Mouse (Mus musculus) heart, adult 9 months (tissue): ENCODE measurements around the gene Tspan3.

Experiments used
- DNase-seq, 2 experiments: peaks; one replicate each; pipeline ENCODE4 v3.0.0; 2022; ENCODE audit warnings: low spot score in 2 of 2

Gene Tspan3

GRCm38 (mm10) chr9:56118091-56118490 is 47.2 kb downstream of the Tspan3 start:
- no peak for DNase-seq

DNA sequence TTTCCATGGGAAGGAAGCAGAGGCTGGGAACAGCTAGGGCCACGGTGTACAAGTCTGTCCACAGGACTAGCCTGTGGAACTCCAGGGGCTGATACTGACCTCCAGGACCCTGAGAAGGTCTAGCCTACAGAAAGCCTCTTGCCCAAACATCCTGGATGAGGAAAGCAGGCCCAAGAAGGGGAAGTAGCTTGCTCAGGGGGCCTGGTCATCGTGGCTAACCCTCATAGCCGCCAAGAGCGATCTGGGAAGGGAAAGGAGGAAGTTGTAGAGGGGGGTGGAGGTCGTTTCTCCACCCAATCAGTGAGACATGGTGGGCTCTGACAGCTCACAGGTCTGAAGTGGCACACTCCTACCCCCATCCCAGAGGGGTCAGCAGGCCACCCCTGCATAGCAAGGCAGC is 57.1 kb downstream of the Tspan3 start:
- peak; percentile 31 to 50 for DNase-seq

DNA sequence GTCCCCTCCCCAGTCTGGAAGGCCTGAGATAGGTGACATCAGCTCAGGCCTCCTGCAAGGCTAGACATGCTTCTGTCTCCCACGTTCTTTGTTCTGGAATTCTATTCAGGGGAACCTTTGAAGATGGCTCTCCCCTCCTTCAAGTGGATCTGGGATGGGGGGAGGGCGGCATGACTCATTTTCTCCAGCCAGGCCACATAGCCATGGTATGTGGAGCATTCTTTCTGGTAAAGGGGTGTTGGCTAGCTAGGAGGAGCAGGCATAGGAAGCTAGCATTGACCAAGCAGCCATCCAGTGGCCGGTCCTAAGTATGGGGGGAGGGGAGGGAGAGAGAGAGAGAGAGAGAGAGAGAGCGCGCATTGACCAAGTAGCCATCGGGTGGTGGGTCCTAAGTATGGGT is 57.8 kb downstream of the Tspan3 start:
- no peak for DNase-seq

DNA sequence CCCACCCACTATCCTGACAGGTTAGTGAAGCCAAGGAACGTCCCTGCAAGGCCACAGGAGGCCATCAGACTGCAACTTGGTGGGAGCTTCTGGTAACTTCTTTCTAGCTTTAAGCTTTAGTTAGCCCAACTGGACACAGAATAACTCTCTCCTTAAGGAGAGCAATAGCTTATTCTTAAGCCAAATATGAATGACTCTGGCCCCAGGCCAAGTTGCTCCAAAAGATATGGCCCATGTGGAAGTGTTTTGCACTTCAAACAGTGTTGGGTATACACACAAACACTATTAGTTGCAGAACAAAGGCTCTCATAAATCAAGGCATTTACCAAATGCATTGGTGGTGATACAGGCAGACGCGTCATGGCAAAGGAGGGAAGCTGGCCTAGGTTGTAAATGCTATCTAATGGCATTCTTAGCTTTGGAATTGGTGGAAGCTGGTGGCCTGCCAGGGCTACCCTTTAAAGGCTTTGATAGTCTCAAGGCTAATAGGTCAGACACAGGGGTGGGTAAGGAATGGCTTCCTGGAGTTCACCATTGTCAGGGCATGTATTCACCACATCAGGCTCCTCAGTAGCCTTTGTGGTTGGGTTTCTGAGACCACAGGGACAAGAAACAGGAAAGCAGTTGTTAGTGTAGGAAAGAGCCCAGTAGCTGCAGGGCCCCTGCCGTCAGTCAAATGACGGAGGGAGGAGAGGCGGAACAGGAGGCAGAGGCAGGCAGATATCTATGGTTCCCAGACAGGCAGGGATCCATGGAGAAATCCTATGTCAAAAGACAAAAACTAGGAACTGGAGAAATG is 58.8 kb downstream of the Tspan3 start:
- DNase-seq = no peak

DNA sequence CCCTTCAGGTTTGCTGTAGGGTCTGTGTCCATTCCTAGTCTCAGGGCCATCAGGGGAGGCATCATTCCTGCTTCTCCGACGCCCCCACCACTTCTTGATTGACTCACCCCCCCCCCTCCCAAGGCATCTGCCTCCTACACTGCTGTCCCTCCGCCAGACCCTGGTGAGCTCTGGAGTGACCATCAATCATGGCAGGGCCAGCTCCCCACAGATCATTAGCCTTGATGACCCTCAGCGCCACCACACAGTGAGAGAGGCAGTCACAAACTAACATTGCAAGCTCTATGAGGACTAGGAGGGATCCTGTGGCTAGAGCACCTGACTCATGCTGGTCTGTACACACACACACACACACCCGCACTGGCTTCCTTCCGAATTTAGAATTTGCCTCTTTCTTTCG is 60.4 kb downstream of the Tspan3 start:
- DNase-seq = no peak

- DNase-seq = no peak
These were observed 64.3 kb downstream of the Tspan3 start for GRCm38 (mm10) chr9:56101022-56101421.

DNA sequence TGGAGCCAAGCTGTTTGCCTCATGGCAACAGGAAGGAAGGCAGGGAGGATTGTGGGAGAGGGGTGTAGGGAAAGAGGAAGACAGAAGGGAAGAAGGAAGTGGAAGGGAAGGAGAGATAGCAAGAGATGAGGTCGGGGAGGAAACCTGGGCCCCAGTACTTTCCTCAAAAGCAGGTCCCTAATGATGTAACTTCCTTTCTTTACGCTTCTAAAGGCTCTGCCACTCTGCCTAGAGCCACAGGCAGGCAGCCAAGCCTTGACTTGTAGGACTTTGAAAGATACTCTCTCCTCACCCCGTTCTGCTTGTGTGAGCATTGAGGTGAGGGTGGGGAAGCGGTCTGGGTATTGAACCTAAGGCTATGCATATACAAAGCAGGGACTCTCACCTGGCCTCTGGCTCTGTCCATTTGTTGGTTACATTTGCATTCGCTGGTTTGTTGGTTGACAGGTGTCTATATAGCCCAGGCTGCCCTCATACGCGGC is 65.2 kb downstream of the Tspan3 start:
- no peak for DNase-seq

DNA sequence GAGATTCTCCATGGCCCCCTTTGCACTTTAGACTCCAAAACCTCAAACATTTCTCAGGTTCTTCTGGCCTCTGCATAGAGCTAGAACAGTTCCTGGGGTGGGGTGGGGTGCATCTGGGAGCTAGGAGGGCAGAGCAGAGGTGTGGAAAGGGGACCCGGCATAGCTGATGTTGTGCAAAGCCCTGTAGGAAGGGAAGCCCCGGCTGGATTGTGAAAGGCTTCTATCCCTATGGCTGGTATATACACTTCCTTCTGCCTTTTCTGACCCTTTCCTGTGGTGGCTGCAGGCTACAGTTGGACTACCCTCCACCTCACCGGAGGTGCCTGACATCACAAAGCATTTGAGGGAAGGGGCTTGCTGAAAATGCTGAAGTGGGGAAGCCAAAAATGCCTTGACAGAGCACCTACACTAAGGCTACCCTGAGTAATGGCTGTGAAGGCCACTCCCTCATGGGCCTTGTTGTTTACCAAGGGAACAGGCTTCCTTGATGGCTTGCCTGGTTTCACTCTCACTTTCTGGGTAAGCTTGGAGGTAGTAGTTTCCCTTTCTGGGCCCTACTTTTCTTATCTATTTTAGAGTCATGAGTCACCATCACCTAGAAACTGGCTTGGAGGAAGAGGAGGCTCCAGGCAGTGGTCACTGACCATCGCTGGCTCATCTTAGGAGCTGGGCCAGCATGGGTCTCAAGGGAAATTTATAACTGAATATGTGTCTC is 67.5 kb downstream of the Tspan3 start:
- no peak for DNase-seq

GRCm38 (mm10) chr9:56092102-56092501 is 73.2 kb downstream of the Tspan3 start:
- DNase-seq = no peak

DNA sequence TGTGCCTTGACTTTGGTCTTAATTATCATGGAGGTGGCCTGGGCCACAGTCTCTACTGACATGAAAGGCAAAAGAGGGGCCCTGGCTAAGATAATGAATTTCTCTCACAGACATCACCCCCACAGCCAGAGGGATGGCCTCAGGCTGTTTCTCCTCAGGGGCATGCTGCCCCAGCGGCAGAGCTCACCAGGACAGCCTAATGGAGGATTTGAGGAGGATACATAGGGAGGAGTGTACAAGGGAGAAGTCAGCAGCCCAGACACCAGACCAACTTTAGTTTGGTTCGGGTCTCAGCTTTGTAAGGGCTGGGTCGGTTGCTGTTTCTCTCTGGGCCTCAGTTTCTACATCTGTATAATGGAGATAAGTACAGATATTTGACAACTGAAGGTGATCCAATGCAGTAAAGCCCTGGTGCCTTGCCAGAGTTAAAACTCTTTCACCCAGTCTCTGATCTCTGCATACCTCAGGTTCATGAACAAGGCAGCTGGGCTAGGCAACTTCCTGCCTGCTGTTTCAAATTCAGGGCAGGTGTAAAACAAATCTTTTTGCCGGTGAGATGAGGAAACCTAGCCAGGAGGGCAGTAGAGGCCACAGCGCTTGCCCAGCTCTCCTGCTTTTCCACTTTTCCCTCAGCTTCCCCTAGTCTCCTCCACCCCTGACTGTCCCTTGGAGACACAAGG is 74.6 kb downstream of the Tspan3 start:
- DNase-seq = no peak

GRCm38 (mm10) chr9:56089778-56090520 is 75.3 kb downstream of the Tspan3 start, which contains the start of gene Pstpip1:
TSS of gene Pstpip1 (plus strand) at chr9:56089962.
- peak; percentile 70 to 78 for DNase-seq

- DNase-seq = no peak
These were observed 78.8 kb downstream of the Tspan3 start for GRCm38 (mm10) chr9:56086524-56086923.
